Mouse (Mus musculus) retina, postnatal 1 day (tissue): ENCODE data around the gene Gpi1.
"Not testable (repeated sequence)": the region's sequence is repeated elsewhere in the genome, so short reads cannot be mapped to it uniquely, and the experiment has no call there.

Experiments
- DNase-seq: peaks from one replicate; pipeline ENCODE4 v3.0.0-alpha.2; 2012

Gene Gpi1

GRCm38 (mm10) chr7:34176241-34176640, 53.9 kb downstream of the Gpi1 start:
- not testable (repeated sequence) for DNase-seq

- no peak for DNase-seq
Observed at GRCm38 (mm10) chr7:34172251-34172650, 57.9 kb downstream of the Gpi1 start.

GRCm38 (mm10) chr7:34169454-34169853, 60.7 kb downstream of the Gpi1 start, which contains the start of gene Uba2:
TSS of gene Uba2 (minus strand) at chr7:34169599.
- DNase-seq, result no peak

GRCm38 (mm10) chr7:34168470-34169251, 61.5 kb downstream of the Gpi1 start:
- DNase-seq, result peak; percentile 92

- no peak for DNase-seq
Observed at GRCm38 (mm10) chr7:34167766-34168469, 62.2 kb downstream of the Gpi1 start.

- DNase-seq, result peak; percentile 40
Observed at GRCm38 (mm10) chr7:34166850-34167249, 63.3 kb downstream of the Gpi1 start.

GRCm38 (mm10) chr7:34165999-34166398, 64.1 kb downstream of the Gpi1 start:
- no peak for DNase-seq

GRCm38 (mm10) chr7:34164671-34165070, 65.5 kb downstream of the Gpi1 start:
- DNase-seq, result no peak

- DNase-seq, result no peak
Observed at GRCm38 (mm10) chr7:34159167-34159566, 71.0 kb downstream of the Gpi1 start.

GRCm38 (mm10) chr7:34157994-34158393, 72.1 kb downstream of the Gpi1 start:
- no peak for DNase-seq
